9 mouse cellular contexts compared by ENCODE assay signal in genomic region chr11:83448927-83449236, GRCm38 (mm10). TPM values are rescaled to one million over a fixed set of nuclear protein-coding genes. Genes with fewer than 3 reads are reported as not detected.
DNase-seq lines count a peak whose midpoint lies in the region; ATAC-seq and TF ChIP-seq lines count a peak whose summit lies in the region.
"Had no signal": no experiment of that assay in that cellular context is flagged by ENCODE, and none has a peak within 500 bp of the region (broad histone marks: within the 10 kb centered on the region; RNA-seq: fewer than 3 reads in every experiment).

No protein-coding gene starts in this region.

- H3K4me1 ChIP-seq in kidney, embryonic 16.5 days (ENCODE audit: insufficient read depth, low read length): peaks cover 31% of the 10 kb centered on the region
- peaks cover 11% of the 10 kb centered on the region for H3K4me1 ChIP-seq in stomach, postnatal 0 days (replicated peaks; ENCODE audit: control insufficient read depth, insufficient read depth)

- intact Hi-C loops in left cerebral cortex, postnatal 36 days (cut with DNase I): no loop called here

- TF ChIP-seq EP300 in stomach, postnatal 0 days (optimal IDR thresholded peaks at IDR 0.05): no peak

- ATAC-seq in kidney, embryonic 16.5 days (ENCODE audit: low FRiP score, low TSS enrichment): 0 out of 2 replicates have a peak, but pooled peaks have one; percentile 60
- ATAC-seq in stomach, postnatal 0 days (ENCODE audit: low FRiP score, low TSS enrichment): no peak
- ATAC-seq in cerebellum, adult (ENCODE audit: insufficient number of reproducible peaks, low FRiP score, low TSS enrichment): no peak

- no peak for TF ChIP-seq CTCF in stomach, postnatal 0 days (IDR thresholded peaks at IDR 0.05; ENCODE audit: low read depth)

- H3K9me3 ChIP-seq in kidney, embryonic 16.5 days (ENCODE audit: low read length): no peaks in the 10 kb centered on the region
- H3K9me3 ChIP-seq in stomach, postnatal 0 days (ENCODE audit: control insufficient read depth, low read length): no peaks in the 10 kb centered on the region

- peak overlapping the region; percentile 41 for H3K27ac ChIP-seq in kidney, embryonic 16.5 days (ENCODE audit: low read length)
- H3K27ac ChIP-seq in stomach, postnatal 0 days (replicated peaks): peak overlapping the region; percentile 58; the same call in 1 of the 2 replicates

- H3K4me2 ChIP-seq in kidney, embryonic 16.5 days (replicated peaks; ENCODE audit: low read depth, low read length): no peak overlapping the region
- H3K4me2 ChIP-seq in stomach, postnatal 0 days (replicated peaks; ENCODE audit: low read depth): no peak overlapping the region

- H3K27me3 ChIP-seq in kidney, embryonic 16.5 days (ENCODE audit: insufficient read depth, low read length): peaks cover 18% of the 10 kb centered on the region
- no peaks in the 10 kb centered on the region for H3K27me3 ChIP-seq in stomach, postnatal 0 days (ENCODE audit: control insufficient read depth, insufficient read depth, low read length)

- no peak overlapping the region for H3K4me3 ChIP-seq in kidney, embryonic 16.5 days (ENCODE audit: low read length)
- no peak overlapping the region for H3K4me3 ChIP-seq in stomach, postnatal 0 days (ENCODE audit: low read depth, low read length)

- H3K36me3 ChIP-seq in kidney, embryonic 16.5 days (ENCODE audit: insufficient read depth, low read length): no peaks in the 10 kb centered on the region
- H3K36me3 ChIP-seq in stomach, postnatal 0 days (ENCODE audit: control insufficient read depth, insufficient read depth, low read length): no peaks in the 10 kb centered on the region

- H3K9ac ChIP-seq in kidney, embryonic 16.5 days (replicated peaks; ENCODE audit: low read length): no peak overlapping the region
- no peak overlapping the region for H3K9ac ChIP-seq in stomach, postnatal 0 days (ENCODE audit: low read length)

- DNase-seq in adrenal gland, postnatal 10 days: peak; percentile 66
- no peak for DNase-seq in adrenal gland, adult 18-20 months (ENCODE audit: low spot score in 2 of 2)
- peak; percentile 41 for DNase-seq in urinary bladder, postnatal 25 days (ENCODE audit: low spot score)
- DNase-seq in urinary bladder, adult 2 months (ENCODE audit: low spot score): no peak
- peak; percentile 75 for DNase-seq in stomach, postnatal 0 days (ENCODE audit: low spot score)
- no peak for DNase-seq in left cerebral cortex, postnatal 36 days (ENCODE audit: low spot score in 2 of 2)

RNA-seq across cellular contexts. Expression of gene 1700020L24Rik, which starts 11.4 kb away (rescaled TPM):
- 1 to 10 TPM in 1 of 2 experiments, under 1 TPM in 1; 0.30 to 1.4 TPM for total RNA-seq in adrenal gland, postnatal 10 days (2021)
- 1 to 10 TPM in 1 of 2 experiments, under 1 TPM in 1; 0.43 to 1.5 TPM for total RNA-seq in adrenal gland, adult 18-20 months (2021)
- polyA plus RNA-seq in urinary bladder, adult 2 months (2012; rRNA removed): 0.56 and 0.61 TPM in 2 replicates
- polyA plus RNA-seq in kidney, embryonic 16.5 days (2015; fragmentation: Nextera tagmentation; extraction: Ambion mirVana): not detected in 2 replicates
- 0.68 and 0.98 TPM in 2 replicates for polyA plus RNA-seq in stomach, postnatal 0 days (2015; fragmentation: Nextera tagmentation; extraction: Ambion mirVana)
- total RNA-seq in left cerebral cortex, postnatal 36 days (2021): under 1 TPM in 1 of 2 experiments, not detected in 1; 0.54 TPM
- total RNA-seq: liver, adult 2 months had no signal
- polyA plus RNA-seq: liver, adult 2 months had no signal

RNA-seq across cellular contexts. Expression of gene Mmp28, which starts 14.0 kb away (rescaled TPM):
- total RNA-seq in adrenal gland, postnatal 10 days (2021): 10 to 100 TPM in 1 of 2 experiments, 1 to 10 TPM in 1; 9.8 to 15.1 TPM
- total RNA-seq in adrenal gland, adult 18-20 months (2021): 10 to 100 TPM; 10.7 to 11.5 TPM
- 12.7 and 16.8 TPM in 2 replicates for polyA plus RNA-seq in urinary bladder, adult 2 months (2012; rRNA removed)
- polyA plus RNA-seq in kidney, embryonic 16.5 days (2015; fragmentation: Nextera tagmentation; extraction: Ambion mirVana): 1.7 and 1.8 TPM in 2 replicates
- polyA plus RNA-seq in stomach, postnatal 0 days (2015; fragmentation: Nextera tagmentation; extraction: Ambion mirVana): 5.6 and 6.4 TPM in 2 replicates
- 1 to 10 TPM; 3.5 to 5.1 TPM for total RNA-seq in left cerebral cortex, postnatal 36 days (2021)

RNA-seq across cellular contexts. Expression of gene Gas2l2, which starts 19.6 kb away (rescaled TPM):
- not detected for total RNA-seq in adrenal gland, postnatal 10 days (2021)
- total RNA-seq in adrenal gland, adult 18-20 months (2021): not detected
- polyA plus RNA-seq in urinary bladder, adult 2 months (2012; rRNA removed): 0.14 and 0.19 TPM in 2 replicates
- not detected in 2 replicates for polyA plus RNA-seq in kidney, embryonic 16.5 days (2015; fragmentation: Nextera tagmentation; extraction: Ambion mirVana)
- polyA plus RNA-seq in stomach, postnatal 0 days (2015; fragmentation: Nextera tagmentation; extraction: Ambion mirVana): 0.11 and 0.21 TPM in 2 replicates
- total RNA-seq in left cerebral cortex, postnatal 36 days (2021): not detected
- total RNA-seq: liver, adult 2 months had no signal
- polyA plus RNA-seq: liver, adult 2 months had no signal

RNA-seq across cellular contexts. Expression of gene Taf15, which starts 24.0 kb away (rescaled TPM):
- 10 to 100 TPM; 54.9 to 58.4 TPM for total RNA-seq in adrenal gland, postnatal 10 days (2021)
- 10 to 100 TPM; 58.8 to 72.0 TPM for total RNA-seq in adrenal gland, adult 18-20 months (2021)
- polyA plus RNA-seq in urinary bladder, adult 2 months (2012; rRNA removed): 39.1 and 55.5 TPM in 2 replicates
- polyA plus RNA-seq in kidney, embryonic 16.5 days (2015; fragmentation: Nextera tagmentation; extraction: Ambion mirVana): 8.3 and 14.6 TPM in 2 replicates
- 2.8 and 4.0 TPM in 2 replicates for polyA plus RNA-seq in stomach, postnatal 0 days (2015; fragmentation: Nextera tagmentation; extraction: Ambion mirVana)
- 10 to 100 TPM; 44.2 to 72.7 TPM for total RNA-seq in left cerebral cortex, postnatal 36 days (2021)

RNA-seq across cellular contexts. Expression of gene Rasl10b, which starts 39.9 kb away (rescaled TPM):
- total RNA-seq in adrenal gland, postnatal 10 days (2021): 1 to 10 TPM; 8.5 to 9.1 TPM
- 10 to 100 TPM; 11.4 to 12.4 TPM for total RNA-seq in adrenal gland, adult 18-20 months (2021)
- polyA plus RNA-seq in urinary bladder, adult 2 months (2012; rRNA removed): 0.25 and 0.59 TPM in 2 replicates
- polyA plus RNA-seq in kidney, embryonic 16.5 days (2015; fragmentation: Nextera tagmentation; extraction: Ambion mirVana): 0.39 and 0.57 TPM in 2 replicates
- polyA plus RNA-seq in stomach, postnatal 0 days (2015; fragmentation: Nextera tagmentation; extraction: Ambion mirVana): 0.69 and 1.1 TPM in 2 replicates
- total RNA-seq in left cerebral cortex, postnatal 36 days (2021): 100 to 1,000 TPM; 255 to 263 TPM

Comparison
In these comparisons a context has a peak if more than half of its experiments do, and no peak if none do; other contexts are left out.
1. DNase-seq: peak in adrenal gland, postnatal 10 days (single experiment), urinary bladder, postnatal 25 days (single experiment) and stomach, postnatal 0 days (single experiment); none in adrenal gland, adult 18-20 months (0 of 2), urinary bladder, adult 2 months (single experiment) and left cerebral cortex, postnatal 36 days (0 of 2).